Mouse (Mus musculus): ENCODE measurements around the gene Spef2. TPM values are rescaled to one million over a fixed set of nuclear protein-coding genes. Genes with fewer than 3 reads are reported as not detected.
"Not testable (repeated sequence)": the region's sequence is repeated elsewhere in the genome, so short reads cannot be mapped to it uniquely, and the experiment has no call there.

Spef2 gene
- polyA plus RNA-seq, 1 experiment from 2014 or later, result 0.16 TPM

DNA sequence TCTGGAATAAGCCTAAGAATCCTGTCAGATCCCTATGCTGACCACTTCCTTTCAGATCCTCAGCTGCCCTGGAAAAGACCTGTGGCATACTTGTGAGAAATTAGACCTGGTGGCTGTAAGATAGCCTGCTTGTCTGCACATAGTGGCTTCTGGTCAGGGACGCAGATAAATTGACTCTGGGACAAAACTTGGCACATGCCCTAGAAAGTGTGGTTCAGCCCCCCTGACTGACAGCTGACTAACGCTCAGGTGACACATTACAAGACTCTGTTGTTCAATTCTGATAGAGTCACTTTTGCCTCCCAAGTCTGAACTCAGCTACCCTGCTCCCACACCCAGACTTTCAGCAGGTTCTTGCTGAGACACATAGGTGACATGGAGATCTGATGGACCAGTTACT lies 83.7 kb downstream of the Spef2 start:
- H3K4me2 ChIP-seq; ATAC-seq (replicated peaks; ENCODE audit: insufficient number of reproducible peaks, insufficient read depth, low FRiP score, low read depth); H3K27me3 ChIP-seq; H3K9me3 ChIP-seq (replicated peaks); H3K27ac ChIP-seq; H3K4me1 ChIP-seq (replicated peaks); H3K4me3 ChIP-seq; H3K36me3 ChIP-seq; H3K9ac ChIP-seq: not testable (repeated sequence)
- WGBS, result 47% methylated on average over 2 of the region's 2 CpGs

DNA sequence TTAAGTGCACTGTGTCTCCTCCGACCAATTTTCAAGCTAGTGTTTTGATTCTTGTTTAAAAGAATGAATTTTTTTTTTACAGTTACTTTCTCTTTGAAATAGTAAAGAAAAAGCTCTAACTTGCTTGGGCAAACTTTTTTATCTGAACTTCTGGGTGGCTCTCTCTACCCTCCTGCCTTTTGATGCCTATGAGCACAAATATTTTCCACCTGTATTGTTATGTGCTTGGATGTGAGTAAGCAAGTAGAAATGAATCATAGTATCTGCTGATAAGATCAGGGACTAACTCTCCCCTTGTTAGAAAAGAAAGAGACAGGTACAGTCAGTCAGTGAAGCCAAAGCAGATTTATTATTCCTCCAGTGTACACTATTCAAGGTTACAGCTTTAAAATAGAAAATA lies 87.5 kb downstream of the Spef2 start:
- Histone ChIP-seq H3K27ac (no peak overlapping the region), H3K36me3 (no peaks in the 10 kb centered on the region), H3K4me3 (no peak overlapping the region), H3K27me3 (no peaks in the 10 kb centered on the region), H3K9me3 (replicated peaks) (no peaks in the 10 kb centered on the region), H3K9ac (no peak overlapping the region), H3K4me2 (no peak overlapping the region), H3K4me1 (replicated peaks) (no peaks in the 10 kb centered on the region)
- WGBS, result 68% methylated on average over 1 of the region's 1 CpGs
- no peak for ATAC-seq (replicated peaks; ENCODE audit: insufficient number of reproducible peaks, insufficient read depth, low FRiP score, low read depth)

DNA sequence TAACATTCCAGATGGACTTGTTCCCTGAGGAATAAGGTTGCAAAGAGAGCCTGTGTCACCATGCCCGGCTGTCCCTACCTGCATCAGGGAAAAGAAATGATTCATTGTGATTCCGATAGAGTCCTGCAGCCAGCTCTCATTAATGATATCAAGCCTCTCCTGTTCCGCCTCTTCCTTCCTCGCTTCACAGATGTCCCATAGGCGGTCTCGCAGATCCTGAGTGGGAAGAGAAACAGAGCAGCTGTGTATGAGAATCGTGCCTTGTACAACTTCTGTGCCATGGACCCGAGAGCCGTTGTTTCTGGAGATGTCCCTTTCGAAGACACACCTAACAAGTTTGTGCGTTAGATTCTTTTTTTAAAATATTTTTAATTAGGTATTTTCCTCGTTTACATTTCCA lies 114.2 kb downstream of the Spef2 start:
- WGBS, result 80% methylated on average over 12 of the region's 12 CpGs
- ATAC-seq (replicated peaks; ENCODE audit: insufficient number of reproducible peaks, insufficient read depth, low FRiP score, low read depth), result no peak

DNA sequence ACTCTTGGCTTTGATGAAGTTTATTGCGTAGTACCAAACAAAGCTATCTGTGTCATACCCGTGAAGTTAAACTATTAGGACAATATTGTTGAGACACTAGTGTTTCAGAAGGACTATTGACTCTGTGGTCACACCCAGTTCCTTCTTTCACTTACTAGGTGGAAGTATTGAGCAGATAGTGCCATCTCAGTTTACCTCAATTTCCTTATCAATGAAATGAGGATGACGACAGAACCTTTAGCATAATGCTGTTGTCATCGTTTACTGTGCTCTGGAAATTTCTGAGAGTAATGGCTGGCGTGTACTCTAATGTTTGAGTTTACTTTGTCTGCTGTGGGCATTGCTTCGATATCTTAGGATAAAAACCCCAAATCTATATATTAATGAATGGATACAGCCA lies 117.0 kb downstream of the Spef2 start:
- 82% methylated on average over 6 of the region's 6 CpGs for WGBS
- Histone ChIP-seq H3K27ac (no peak overlapping the region), H3K4me1 (replicated peaks) (no peaks in the 10 kb centered on the region), H3K9ac (no peak overlapping the region), H3K4me2 (no peak overlapping the region), H3K27me3 (no peaks in the 10 kb centered on the region), H3K9me3 (replicated peaks) (no peaks in the 10 kb centered on the region), H3K4me3 (no peak overlapping the region), H3K36me3 (no peaks in the 10 kb centered on the region)
- ATAC-seq (replicated peaks; ENCODE audit: insufficient number of reproducible peaks, insufficient read depth, low FRiP score, low read depth), result no peak

More for the DNA sequence above, 114.2 kb downstream of the Spef2 start:
- Histone ChIP-seq H3K4me2 (no peak overlapping the region), H3K4me1 (replicated peaks) (no peaks in the 10 kb centered on the region), H3K9ac (no peak overlapping the region), H3K9me3 (replicated peaks) (no peaks in the 10 kb centered on the region), H3K36me3 (no peaks in the 10 kb centered on the region), H3K27me3 (no peaks in the 10 kb centered on the region), H3K4me3 (no peak overlapping the region), H3K27ac (no peak overlapping the region)

DNA sequence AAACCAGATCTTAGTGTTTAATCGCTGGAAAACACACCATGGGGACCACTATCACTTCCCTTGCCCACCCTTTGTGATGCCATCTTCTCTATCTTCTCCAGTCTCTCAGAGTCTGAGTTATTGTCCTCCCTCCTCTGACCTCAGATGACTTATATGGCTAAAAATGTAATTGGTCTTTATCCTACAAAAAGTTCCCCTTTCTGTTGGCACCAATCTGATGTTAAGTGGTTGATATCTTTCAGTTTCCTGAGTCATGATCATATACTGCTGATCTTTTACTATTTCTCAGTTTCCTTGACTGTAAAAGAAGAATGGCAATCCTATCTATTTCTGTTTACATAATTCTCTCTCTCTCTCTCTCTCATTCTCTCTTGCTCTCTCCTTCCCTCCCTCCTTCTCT lies 119.0 kb downstream of the Spef2 start:
- H3K4me3 ChIP-seq, result no peak overlapping the region
- H3K4me2 ChIP-seq, result no peak overlapping the region
- no peaks in the 10 kb centered on the region for H3K36me3 ChIP-seq
- no peak for ATAC-seq (replicated peaks; ENCODE audit: insufficient number of reproducible peaks, insufficient read depth, low FRiP score, low read depth)
- H3K27me3 ChIP-seq, result no peaks in the 10 kb centered on the region
- no peaks in the 10 kb centered on the region for H3K4me1 ChIP-seq (replicated peaks)
- H3K27ac ChIP-seq, result no peak overlapping the region
- 69% methylated on average over 1 of the region's 1 CpGs for WGBS
- no peak overlapping the region for H3K9ac ChIP-seq
- H3K9me3 ChIP-seq (replicated peaks), result no peaks in the 10 kb centered on the region

DNA sequence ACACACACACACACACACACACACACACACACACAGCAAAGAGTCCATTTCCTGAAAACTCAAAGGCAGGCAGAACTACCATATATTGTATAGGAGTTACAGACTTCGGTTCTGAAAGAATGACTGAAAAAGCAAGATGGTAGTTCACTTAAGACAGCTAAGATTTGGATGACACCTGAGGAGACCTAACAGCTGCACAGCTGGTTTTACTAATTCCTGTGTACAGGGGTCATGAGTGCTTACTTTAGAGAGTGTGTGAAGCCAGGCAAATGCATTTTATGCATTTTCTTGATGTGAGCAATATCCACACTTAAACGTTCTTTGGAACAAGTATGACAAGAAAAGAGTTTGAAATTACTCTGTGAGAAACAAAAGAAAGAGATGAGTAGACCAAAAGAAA lies 124.0 kb downstream of the Spef2 start:
- Histone ChIP-seq H3K36me3 (no peaks in the 10 kb centered on the region), H3K4me2 (no peak overlapping the region), H3K9me3 (replicated peaks) (no peaks in the 10 kb centered on the region), H3K27ac (no peak overlapping the region), H3K27me3 (no peaks in the 10 kb centered on the region), H3K4me1 (replicated peaks) (no peaks in the 10 kb centered on the region), H3K4me3 (no peak overlapping the region), H3K9ac (no peak overlapping the region)
- ATAC-seq (replicated peaks; ENCODE audit: insufficient number of reproducible peaks, insufficient read depth, low FRiP score, low read depth), result no peak
- 69% methylated on average over 2 of the region's 2 CpGs for whole genome bisulfite sequencing

DNA sequence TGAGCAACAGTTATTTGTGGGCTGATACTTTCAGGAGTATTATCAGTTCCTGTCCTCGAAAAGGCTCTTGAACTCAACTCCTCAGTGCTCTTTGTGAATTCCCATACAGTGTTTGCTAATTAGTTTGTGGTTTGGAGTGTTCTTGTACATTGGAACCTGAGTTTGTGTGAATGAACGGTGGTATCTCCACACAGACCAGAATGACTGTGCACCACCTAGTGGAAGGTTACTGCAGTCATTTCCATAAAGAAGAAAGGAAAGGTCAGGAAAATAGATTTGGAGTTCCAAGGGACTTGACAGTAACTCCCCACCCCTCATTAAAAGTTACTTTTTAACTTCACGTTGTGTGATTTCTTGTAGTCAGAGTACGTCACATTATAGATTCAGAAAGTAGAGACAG lies 140.5 kb downstream of the Spef2 start:
- no peak for ATAC-seq (replicated peaks; ENCODE audit: insufficient number of reproducible peaks, insufficient read depth, low FRiP score, low read depth)
- Histone ChIP-seq H3K4me2 (no peak overlapping the region), H3K27me3 (no peaks in the 10 kb centered on the region), H3K9ac (no peak overlapping the region), H3K36me3 (no peaks in the 10 kb centered on the region), H3K27ac (no peak overlapping the region), H3K9me3 (replicated peaks) (no peaks in the 10 kb centered on the region), H3K4me3 (no peak overlapping the region), H3K4me1 (replicated peaks) (no peaks in the 10 kb centered on the region)
- WGBS, result 58% methylated on average over 4 of the region's 4 CpGs

DNA sequence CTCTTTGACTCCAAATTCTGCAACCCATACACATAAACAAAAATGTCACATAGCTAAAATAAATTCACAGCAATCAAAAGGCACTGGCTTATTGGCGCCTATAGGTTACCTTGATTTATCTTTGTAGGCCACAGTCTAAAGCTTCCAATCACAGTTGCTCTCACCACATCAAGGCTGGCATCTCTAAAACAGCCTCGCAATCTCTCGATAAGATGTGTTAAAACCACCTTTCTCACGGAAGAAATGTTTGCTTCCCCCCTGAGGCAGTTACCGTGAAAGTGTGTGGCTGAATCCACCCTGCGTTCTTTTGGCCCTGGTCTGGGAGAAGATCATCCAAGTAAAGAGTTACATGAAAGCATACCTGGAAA lies 148.6 kb downstream of the Spef2 start:
- ATAC-seq (replicated peaks; ENCODE audit: insufficient number of reproducible peaks, insufficient read depth, low FRiP score, low read depth), result no peak
- H3K4me1 ChIP-seq (replicated peaks), result no peaks in the 10 kb centered on the region
- whole genome bisulfite sequencing, result 87% methylated on average over 6 of the region's 6 CpGs

DNA sequence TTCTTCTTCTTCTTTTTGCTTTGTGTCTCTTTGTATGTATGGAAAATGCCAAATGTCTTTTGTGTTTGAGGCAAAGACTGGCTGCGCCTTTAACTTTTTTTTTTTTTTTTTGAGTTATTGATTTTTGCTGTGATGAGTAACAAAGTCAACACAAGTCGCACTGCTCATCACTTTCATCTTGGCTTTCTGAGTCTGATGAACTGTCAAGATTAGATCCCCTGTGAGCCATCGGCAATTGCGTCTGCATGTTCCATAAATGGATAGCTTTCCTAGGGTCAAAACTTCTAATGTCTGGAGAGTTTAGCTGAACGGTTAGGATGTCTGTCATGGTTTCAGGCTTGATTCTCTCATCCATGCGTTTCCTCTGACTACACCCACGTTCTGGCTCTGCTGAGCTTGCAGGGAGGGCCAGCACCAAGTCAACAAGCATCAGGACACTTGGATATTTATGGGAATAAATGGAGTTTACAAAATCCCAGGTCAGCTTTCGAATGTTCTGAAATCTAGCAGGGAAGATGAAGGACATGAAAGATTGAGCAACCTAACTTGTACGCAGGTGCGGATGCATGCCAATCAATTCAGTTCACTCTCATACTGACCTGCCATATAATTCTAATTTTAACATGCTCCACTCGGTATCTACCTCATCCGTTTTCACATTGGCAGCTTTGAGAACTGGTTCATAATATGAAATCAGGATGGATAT lies 149.1 kb downstream of the Spef2 start:
- no peak overlapping the region for H3K9ac ChIP-seq
- no peaks in the 10 kb centered on the region for H3K27me3 ChIP-seq
- H3K36me3 ChIP-seq, result no peaks in the 10 kb centered on the region
- H3K4me3 ChIP-seq, result no peak overlapping the region
- H3K4me1 ChIP-seq (replicated peaks), result no peaks in the 10 kb centered on the region
- WGBS, result 81% methylated on average over 12 of the region's 12 CpGs
- no peak overlapping the region for H3K27ac ChIP-seq
- H3K4me2 ChIP-seq, result no peak overlapping the region
- no peak for ATAC-seq (replicated peaks; ENCODE audit: insufficient number of reproducible peaks, insufficient read depth, low FRiP score, low read depth)
- no peaks in the 10 kb centered on the region for H3K9me3 ChIP-seq (replicated peaks)

More for the DNA sequence above, 148.6 kb downstream of the Spef2 start:
- Histone ChIP-seq H3K27me3 (no peaks in the 10 kb centered on the region), H3K4me2 (no peak overlapping the region), H3K9ac (no peak overlapping the region), H3K9me3 (replicated peaks) (no peaks in the 10 kb centered on the region), H3K4me3 (no peak overlapping the region), H3K27ac (no peak overlapping the region), H3K36me3 (no peaks in the 10 kb centered on the region)

DNA sequence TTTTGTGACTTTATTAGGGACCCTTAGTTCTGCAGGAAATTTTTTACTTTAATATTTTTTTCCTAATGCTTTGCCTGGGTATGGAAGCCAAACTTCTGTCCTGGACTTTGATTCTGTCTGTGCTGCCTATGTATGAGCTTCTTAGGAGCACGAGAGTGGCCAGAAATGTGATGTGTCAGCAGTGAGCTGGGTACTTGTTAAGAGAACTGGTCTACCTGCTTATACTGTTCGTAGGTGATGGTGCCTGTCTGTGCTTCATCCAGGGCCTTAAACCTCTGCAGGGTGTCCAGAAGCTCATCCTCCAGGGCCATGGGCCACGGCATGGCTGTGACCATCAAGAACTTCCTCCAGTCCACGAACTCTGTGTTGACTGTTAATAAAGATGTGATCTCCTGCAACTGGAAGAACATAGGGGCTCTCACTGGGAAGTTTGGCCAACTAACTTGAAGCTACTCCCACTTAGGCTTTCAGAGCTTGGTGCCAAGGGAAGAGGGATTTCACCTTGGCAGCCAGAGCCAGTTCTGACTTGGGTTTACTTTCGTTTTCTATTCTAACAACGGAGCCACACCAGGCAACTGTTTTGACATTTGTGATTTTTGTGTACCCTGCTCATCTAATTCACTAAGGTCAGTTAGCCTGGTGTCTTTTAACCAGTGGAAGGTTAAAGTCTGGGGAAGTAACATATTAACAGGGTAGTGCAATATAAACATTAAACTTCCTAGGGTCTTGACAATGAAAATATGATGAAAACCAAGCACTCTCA lies 152.2 kb downstream of the Spef2 start:
- no peaks in the 10 kb centered on the region for H3K9me3 ChIP-seq (replicated peaks)
- no peak overlapping the region for H3K9ac ChIP-seq
- no peaks in the 10 kb centered on the region for H3K36me3 ChIP-seq
- no peaks in the 10 kb centered on the region for H3K27me3 ChIP-seq
- no peak overlapping the region for H3K4me2 ChIP-seq
- ATAC-seq (replicated peaks; ENCODE audit: insufficient number of reproducible peaks, insufficient read depth, low FRiP score, low read depth), result no peak
- WGBS, result 82% methylated on average over 6 of the region's 6 CpGs
- no peaks in the 10 kb centered on the region for H3K4me1 ChIP-seq (replicated peaks)
- H3K27ac ChIP-seq, result no peak overlapping the region
- no peak overlapping the region for H3K4me3 ChIP-seq

DNA sequence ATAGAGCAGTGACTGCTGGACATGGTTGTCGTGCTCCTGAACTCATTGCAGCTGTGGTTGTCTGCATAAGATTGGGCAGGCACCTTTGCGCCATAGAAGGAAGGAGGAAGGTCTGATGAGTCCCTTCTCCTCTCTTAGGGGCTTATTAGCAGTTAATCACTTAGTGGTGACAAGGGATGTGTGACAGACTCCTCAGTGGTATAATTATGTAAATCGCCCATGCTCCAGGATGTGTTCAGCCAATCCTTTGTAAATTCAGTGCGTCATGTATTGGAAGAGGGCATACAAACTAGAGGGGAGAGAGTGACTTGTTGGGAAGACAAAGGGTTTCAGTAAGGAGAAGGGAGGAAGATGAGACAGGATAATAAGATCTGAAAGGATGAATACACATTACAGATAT lies 158.7 kb downstream of the Spef2 start:
- H3K4me1 ChIP-seq (replicated peaks), result no peaks in the 10 kb centered on the region
- no peak for ATAC-seq (replicated peaks; ENCODE audit: insufficient number of reproducible peaks, insufficient read depth, low FRiP score, low read depth)
- H3K9ac ChIP-seq, result no peak overlapping the region
- H3K36me3 ChIP-seq, result no peaks in the 10 kb centered on the region
- WGBS, result 88% methylated on average over 4 of the region's 4 CpGs
- no peaks in the 10 kb centered on the region for H3K9me3 ChIP-seq (replicated peaks)
- no peak overlapping the region for H3K4me2 ChIP-seq
- no peak overlapping the region for H3K4me3 ChIP-seq
- no peaks in the 10 kb centered on the region for H3K27me3 ChIP-seq
- H3K27ac ChIP-seq, result no peak overlapping the region

Measured in heart, embryonic 15.5 days (tissue).